Mouse (Mus musculus) neural tube, embryonic 15.5 days (tissue): ENCODE data around the gene 4930451I11Rik. TPM values are rescaled to one million over a fixed set of nuclear protein-coding genes. Genes with fewer than 3 reads are reported as not detected.

ENCODE experiments used
- ATAC-seq: fragments of 200-750 bp; cut with Nextera tagmentation; 2 replicates; pipeline ENCODE4 v1.8.0; 2017; ENCODE audit warnings: mild to moderate bottlenecking, moderate TSS enrichment, moderate library complexity; ENCODE audit not compliant: low FRiP score
- H3K27ac ChIP-seq: fragments of 300-500 bp; sonication (generic); replicated peaks from 2 replicates; pipeline ENCODE4 v1.5.1; 2015; ENCODE audit warnings: mild to moderate bottlenecking, inconsistent platforms
- H3K27me3 ChIP-seq: fragments of 300-500 bp; sonication (generic); replicated peaks from 2 replicates; pipeline ENCODE4 v1.6.1; 2015; ENCODE audit warnings: inconsistent platforms
- H3K36me3 ChIP-seq: fragments of 300-500 bp; sonication (generic); 2 replicates; pipeline ENCODE4 v1.6.1; 2015; ENCODE audit warnings: inconsistent platforms
- H3K4me1 ChIP-seq: fragments of 300-500 bp; sonication (generic); 2 replicates; pipeline ENCODE4 v1.6.1; 2015; ENCODE audit warnings: inconsistent platforms
- H3K4me2 ChIP-seq: fragments of 300-500 bp; sonication (generic); 2 replicates; pipeline ENCODE4 v1.6.1; 2015; ENCODE audit warnings: inconsistent platforms, mild to moderate bottlenecking, moderate library complexity
- H3K4me3 ChIP-seq: fragments of 300-500 bp; sonication (generic); replicated peaks from 2 replicates; pipeline ENCODE4 v1.5.1; 2015; ENCODE audit warnings: mild to moderate bottlenecking, inconsistent platforms
- H3K9ac ChIP-seq: fragments of 300-500 bp; sonication (generic); replicated peaks from 2 replicates; pipeline ENCODE4 v1.6.1; 2015; ENCODE audit warnings: mild to moderate bottlenecking, inconsistent platforms
- H3K9me3 ChIP-seq: fragments of 300-500 bp; sonication (generic); replicated peaks from 2 replicates; pipeline ENCODE4 v1.6.1; 2016; ENCODE audit warnings: inconsistent platforms
- WGBS: fragments of 180-500 bp; shearing (Covaris S2); methylation state at CpG from one replicate; pipeline ENCODE4 v1.1.7; 2015; ENCODE audit warnings: mixed read lengths; 5-methylcytosine and 5-hydroxymethylcytosine counted together
- polyA plus RNA-seq: library from polyadenylated mRNA; unstranded; fragments of >200 nt; fragmentation: Nextera tagmentation; extraction: Ambion mirVana; gene quantifications from 2 replicates; pipeline ENCODE4 v1.2.1, GENCODE M21; 2015

4930451I11Rik gene
- polyA plus RNA-seq, 1 experiment from 2014 or later, result not detected

- whole genome bisulfite sequencing, result 71% methylated on average over 9 of the region's 9 CpGs
- Histone ChIP-seq H3K4me3 (no peak overlapping the region), H3K27me3 (no peaks in the 10 kb centered on the region), H3K27ac (no peak overlapping the region), H3K9ac (no peak overlapping the region), H3K9me3 (no peaks in the 10 kb centered on the region), H3K4me2 (no peak overlapping the region), H3K36me3 (peaks cover 59% of the 10 kb centered on the region), H3K4me1 (peaks cover 12% of the 10 kb centered on the region)
- ATAC-seq, result no peak
Measured at GRCm38 (mm10) chr7:126856741-126857420, 25.4 kb upstream of the 4930451I11Rik start.

GRCm38 (mm10) chr7:126855641-126856040 lies 24.2 kb upstream of the 4930451I11Rik start:
- Histone ChIP-seq H3K36me3 (peaks cover 68% of the 10 kb centered on the region), H3K27me3 (no peaks in the 10 kb centered on the region), H3K9me3 (no peaks in the 10 kb centered on the region), H3K9ac (0 out of 2 replicates have a peak overlapping the region, but pooled peaks have one; percentile 7), H3K4me2 (no peak overlapping the region), H3K4me3 (no peak overlapping the region), H3K27ac (no peak overlapping the region), H3K4me1 (peaks cover 3% of the 10 kb centered on the region)
- WGBS, result 81% methylated on average over 3 of the region's 3 CpGs
- no peak for ATAC-seq

GRCm38 (mm10) chr7:126853454-126853853 lies 22.0 kb upstream of the 4930451I11Rik start:
- Histone ChIP-seq H3K9me3 (no peaks in the 10 kb centered on the region), H3K27ac (no peak overlapping the region), H3K27me3 (peaks cover 18% of the 10 kb centered on the region), H3K36me3 (peaks cover 61% of the 10 kb centered on the region), H3K9ac (no peak overlapping the region), H3K4me2 (no peak overlapping the region), H3K4me3 (no peak overlapping the region), H3K4me1 (peaks cover 11% of the 10 kb centered on the region)
- ATAC-seq, result no peak
- WGBS, result 79% methylated on average over 5 of the region's 5 CpGs

GRCm38 (mm10) chr7:126851192-126851591 lies 19.8 kb upstream of the 4930451I11Rik start:
- Histone ChIP-seq H3K9ac (no peak overlapping the region), H3K27me3 (peaks cover 18% of the 10 kb centered on the region), H3K4me1 (peaks cover 24% of the 10 kb centered on the region), H3K36me3 (peaks cover 43% of the 10 kb centered on the region), H3K27ac (no peak overlapping the region), H3K9me3 (no peaks in the 10 kb centered on the region), H3K4me2 (no peak overlapping the region), H3K4me3 (no peak overlapping the region)
- WGBS, result 47% methylated on average over 12 of the region's 12 CpGs
- no peak for ATAC-seq

GRCm38 (mm10) chr7:126850161-126850560 lies 18.7 kb upstream of the 4930451I11Rik start:
- no peak for ATAC-seq
- H3K36me3 ChIP-seq, result peaks cover 34% of the 10 kb centered on the region
- H3K4me1 ChIP-seq, result peaks cover 24% of the 10 kb centered on the region
- H3K27me3 ChIP-seq, result peaks cover 18% of the 10 kb centered on the region
- no peaks in the 10 kb centered on the region for H3K9me3 ChIP-seq
- H3K4me3 ChIP-seq, result no peak overlapping the region
- no peak overlapping the region for H3K27ac ChIP-seq
- H3K9ac ChIP-seq, result no peak overlapping the region
- 94% methylated on average over 6 of the region's 6 CpGs for WGBS
- no peak overlapping the region for H3K4me2 ChIP-seq

- peak overlapping the region; percentile 100 for H3K4me2 ChIP-seq
- H3K27ac ChIP-seq, result no peak overlapping the region; the same call in 1 of the 2 replicates
- 22% methylated on average over 10 of the region's 10 CpGs for WGBS
- H3K9ac ChIP-seq, result peak overlapping the region; percentile 74
- H3K4me3 ChIP-seq, result peak overlapping the region; percentile 61
- H3K9me3 ChIP-seq, result no peaks in the 10 kb centered on the region
- 0 out of 2 replicates have a peak, but pooled peaks have one; percentile 23 for ATAC-seq
- H3K27me3 ChIP-seq, result peaks cover 22% of the 10 kb centered on the region
- peaks cover 31% of the 10 kb centered on the region for H3K36me3 ChIP-seq
- H3K4me1 ChIP-seq, result peaks cover 24% of the 10 kb centered on the region
Measured at GRCm38 (mm10) chr7:126848794-126849193, 17.4 kb upstream of the 4930451I11Rik start.

GRCm38 (mm10) chr7:126847421-126848398 lies 16.3 kb upstream of the 4930451I11Rik start:
- peak; percentile 59 for ATAC-seq
- Histone ChIP-seq H3K9me3 (no peaks in the 10 kb centered on the region), H3K36me3 (peaks cover 20% of the 10 kb centered on the region), H3K27ac (peak overlapping the region; percentile 45; the same call in 1 of the 2 replicates), H3K9ac (peak overlapping the region; percentile 74), H3K4me2 (peak overlapping the region; percentile 100), H3K27me3 (peaks cover 22% of the 10 kb centered on the region), H3K4me1 (peaks cover 24% of the 10 kb centered on the region), H3K4me3 (peak overlapping the region; percentile 61)
- WGBS, result 1% methylated on average over 41 of the region's 74 CpGs

GRCm38 (mm10) chr7:126847116-126847420 lies 15.6 kb upstream of the 4930451I11Rik start, which contains the start of gene Doc2a:
Doc2a (plus strand) TSS chr7:126847416.
- H3K27ac ChIP-seq, result peak within 1 kb of the TSS; percentile 45; the same call in 1 of the 2 replicates

GRCm38 (mm10) chr7:126845516-126845915 lies 14.1 kb upstream of the 4930451I11Rik start:
- Histone ChIP-seq H3K27me3 (peaks cover 22% of the 10 kb centered on the region), H3K4me2 (no peak overlapping the region)
- ATAC-seq, result no peak

More at GRCm38 (mm10) chr7:126847116-126847420, 15.6 kb upstream of the 4930451I11Rik start, which contains the start of gene Doc2a:
- peak; percentile 5; the same call in 1 of the 2 replicates for ATAC-seq
- Histone ChIP-seq H3K4me1 (peaks cover 24% of the 10 kb centered on the region), H3K9ac (peak within 1 kb of the TSS; percentile 74), H3K4me3 (peak within 1 kb of the TSS; percentile 61), H3K27me3 (peaks cover 22% of the 10 kb centered on the region), H3K4me2 (peak within 1 kb of the TSS; percentile 100), H3K36me3 (peaks cover 14% of the 10 kb centered on the region), H3K9me3 (no peaks in the 10 kb centered on the region)
- 14% methylated on average over 4 of the region's 4 CpGs for WGBS

GRCm38 (mm10) chr7:126843276-126843675 lies 11.8 kb upstream of the 4930451I11Rik start:
- Histone ChIP-seq H3K9me3 (no peaks in the 10 kb centered on the region), H3K9ac (no peak overlapping the region), H3K4me2 (no peak overlapping the region), H3K27me3 (peaks cover 3% of the 10 kb centered on the region; the same call in 1 of the 2 replicates), H3K4me1 (peaks cover 12% of the 10 kb centered on the region), H3K4me3 (no peak overlapping the region), H3K27ac (no peak overlapping the region), H3K36me3 (no peaks in the 10 kb centered on the region)
- ATAC-seq, result no peak
- WGBS, result 86% methylated on average over 9 of the region's 9 CpGs

More at GRCm38 (mm10) chr7:126845516-126845915, 14.1 kb upstream of the 4930451I11Rik start:
- H3K27ac ChIP-seq, result no peak overlapping the region
- H3K9me3 ChIP-seq, result no peaks in the 10 kb centered on the region
- H3K4me1 ChIP-seq, result peaks cover 24% of the 10 kb centered on the region
- WGBS, result 25% methylated on average over 2 of the region's 2 CpGs
- H3K9ac ChIP-seq, result no peak overlapping the region
- H3K4me3 ChIP-seq, result no peak overlapping the region
- 0 out of 2 replicates have a peak, but pooled peaks cover 3% of the 10 kb centered on the region for H3K36me3 ChIP-seq

GRCm38 (mm10) chr7:126833294-126833693 lies 1.9 kb upstream of the 4930451I11Rik start:
- WGBS, result 100% methylated on average over 1 of the region's 1 CpGs

More at GRCm38 (mm10) chr7:126833294-126833693, 1.9 kb upstream of the 4930451I11Rik start:
- H3K4me2 ChIP-seq, result no peak overlapping the region
- no peak for ATAC-seq
- H3K27ac ChIP-seq, result no peak overlapping the region
- H3K36me3 ChIP-seq, result 0 out of 2 replicates have a peak, but pooled peaks cover 4% of the 10 kb centered on the region
- no peak overlapping the region for H3K9ac ChIP-seq
- H3K4me1 ChIP-seq, result peaks cover 16% of the 10 kb centered on the region
- no peaks in the 10 kb centered on the region for H3K9me3 ChIP-seq
- H3K4me3 ChIP-seq, result no peak overlapping the region
- H3K27me3 ChIP-seq, result no peaks in the 10 kb centered on the region
